In genomic region chr6:72747814-72748213, GRCm38 (mm10) we compare ENCODE assay signal across 18 mouse cellular contexts. TPM values are rescaled to one million over a fixed set of nuclear protein-coding genes. Genes with fewer than 3 reads are reported as not detected.
A peak's percentile ranks its signal among the peaks of the same experiment; 100 is the strongest.
DNase-seq lines count a peak whose midpoint lies in the region; ATAC-seq and TF ChIP-seq lines count a peak whose summit lies in the region.
"Had no signal": no experiment of that assay in that cellular context is flagged by ENCODE, and none has a peak within 500 bp of the region (broad histone marks: within the 10 kb centered on the region; RNA-seq: fewer than 3 reads in every experiment).

No protein-coding gene starts in this region.

- no peak overlapping the region for H3K4me3 ChIP-seq in heart, embryonic 14.5 days (ENCODE audit: control insufficient read depth in 1 of 2, insufficient read depth in 1 of 2, low read depth in 1 of 2, low read length in 2 of 2)
- H3K4me3 ChIP-seq in kidney, embryonic 15.5 days (replicated peaks), result no peak overlapping the region
- no peak overlapping the region for H3K4me3 ChIP-seq in kidney, adult 2 months (ENCODE audit: insufficient read depth, low read depth, low read length)
- no peak overlapping the region for H3K4me3 ChIP-seq in stomach, embryonic 14.5 days (ENCODE audit: low read depth, low read length)
- no peak overlapping the region for H3K4me3 ChIP-seq in stomach, postnatal 0 days (ENCODE audit: low read depth, low read length)
- H3K4me3 ChIP-seq: forebrain, embryonic 12.5 days; limb, embryonic 15.5 days; midbrain, embryonic 13.5 days had no signal

- H3K9ac ChIP-seq in heart, embryonic 14.5 days (ENCODE audit: low read length), result no peak overlapping the region
- no peak overlapping the region for H3K9ac ChIP-seq in kidney, embryonic 15.5 days
- no peak overlapping the region for H3K9ac ChIP-seq in stomach, embryonic 14.5 days (replicated peaks; ENCODE audit: low read depth, low read length)
- no peak overlapping the region for H3K9ac ChIP-seq in stomach, postnatal 0 days (ENCODE audit: low read length)
- H3K9ac ChIP-seq: forebrain, embryonic 12.5 days; limb, embryonic 15.5 days; midbrain, embryonic 13.5 days had no signal

- WGBS in heart, embryonic 14.5 days, result 54% methylated on average over 11 of the region's 11 CpGs
- 52% methylated on average over 11 of the region's 11 CpGs for WGBS in kidney, embryonic 15.5 days
- WGBS in kidney, adult 2 months, result 56% methylated on average over 11 of the region's 11 CpGs
- WGBS in stomach, embryonic 14.5 days, result 55% methylated on average over 11 of the region's 11 CpGs
- 59% methylated on average over 11 of the region's 11 CpGs for whole genome bisulfite sequencing in stomach, postnatal 0 days

- H3K36me3 ChIP-seq in heart, embryonic 14.5 days (ENCODE audit: control insufficient read depth, insufficient read depth, low read length), result no peaks in the 10 kb centered on the region
- H3K36me3 ChIP-seq in kidney, embryonic 15.5 days, result no peaks in the 10 kb centered on the region; the same call in 1 of the 2 replicates
- H3K36me3 ChIP-seq in kidney, adult 2 months (ENCODE audit: control insufficient read depth, insufficient read depth, low read length), result no peaks in the 10 kb centered on the region
- H3K36me3 ChIP-seq in stomach, embryonic 14.5 days (ENCODE audit: control insufficient read depth, insufficient read depth, low read length), result no peaks in the 10 kb centered on the region
- no peaks in the 10 kb centered on the region for H3K36me3 ChIP-seq in stomach, postnatal 0 days (ENCODE audit: control insufficient read depth, insufficient read depth, low read length)
- H3K36me3 ChIP-seq: forebrain, embryonic 12.5 days; limb, embryonic 15.5 days; midbrain, embryonic 13.5 days had no signal

- no peak for ATAC-seq in heart, embryonic 14.5 days (ENCODE audit: insufficient number of reproducible peaks, insufficient read depth, low FRiP score, low read depth)
- 0 out of 2 replicates have a peak, but pooled peaks have one; percentile 3 for ATAC-seq in kidney, embryonic 15.5 days (replicated peaks; ENCODE audit: low FRiP score)
- no peak for ATAC-seq in stomach, embryonic 14.5 days (ENCODE audit: insufficient number of reproducible peaks, insufficient read depth, low FRiP score, low read depth)
- ATAC-seq in stomach, postnatal 0 days (ENCODE audit: low FRiP score, low TSS enrichment), result no peak
- ATAC-seq: midbrain, embryonic 13.5 days had no signal

- H3K27me3 ChIP-seq in heart, embryonic 14.5 days (ENCODE audit: control insufficient read depth, insufficient read depth, low read length), result no peaks in the 10 kb centered on the region
- no peaks in the 10 kb centered on the region for H3K27me3 ChIP-seq in kidney, embryonic 15.5 days
- no peaks in the 10 kb centered on the region for H3K27me3 ChIP-seq in kidney, adult 2 months (replicated peaks; ENCODE audit: control insufficient read depth, insufficient read depth, low read length)
- H3K27me3 ChIP-seq in stomach, embryonic 14.5 days (ENCODE audit: control insufficient read depth, insufficient read depth, low read length), result no peaks in the 10 kb centered on the region
- no peaks in the 10 kb centered on the region for H3K27me3 ChIP-seq in stomach, postnatal 0 days (ENCODE audit: control insufficient read depth, insufficient read depth, low read length)
- H3K27me3 ChIP-seq: forebrain, embryonic 12.5 days; limb, embryonic 15.5 days; midbrain, embryonic 13.5 days had no signal

- 0 out of 4 replicates have a peak overlapping the region, but pooled peaks have one; percentile 34 to 37 for H3K27ac ChIP-seq in heart, embryonic 14.5 days (replicated peaks in 1 of 2; ENCODE audit: control insufficient read depth in 1 of 2, insufficient read depth in 1 of 2, low read depth in 2 of 2, low read length in 2 of 2)
- H3K27ac ChIP-seq in kidney, embryonic 15.5 days, result peak overlapping the region; percentile 92
- H3K27ac ChIP-seq in kidney, adult 2 months (ENCODE audit: insufficient read depth, low read depth, low read length), result no peak overlapping the region
- peak overlapping the region; percentile 21; the same call in 1 of the 2 replicates for H3K27ac ChIP-seq in stomach, embryonic 14.5 days (ENCODE audit: low read length)
- H3K27ac ChIP-seq in stomach, postnatal 0 days (replicated peaks), result no peak overlapping the region
- H3K27ac ChIP-seq: forebrain, embryonic 12.5 days; limb, embryonic 15.5 days; midbrain, embryonic 13.5 days had no signal

- H3K4me2 ChIP-seq in heart, embryonic 14.5 days (ENCODE audit: low read length), result no peak overlapping the region
- H3K4me2 ChIP-seq in kidney, embryonic 15.5 days, result peak overlapping the region; percentile 43
- H3K4me2 ChIP-seq in stomach, embryonic 14.5 days (replicated peaks; ENCODE audit: low read depth, low read length), result no peak overlapping the region
- H3K4me2 ChIP-seq in stomach, postnatal 0 days (replicated peaks; ENCODE audit: low read depth), result no peak overlapping the region
- H3K4me2 ChIP-seq: forebrain, embryonic 12.5 days; limb, embryonic 15.5 days; midbrain, embryonic 13.5 days had no signal

- intact Hi-C loops in heart, postnatal 25 days (cut with DNase I), result loop anchor here (5.0 kb wide), 1 partner anchor 39 kb away; the partner anchor contains the start of gene Tcf7l1

- no peaks in the 10 kb centered on the region for H3K9me3 ChIP-seq in heart, embryonic 14.5 days (ENCODE audit: control insufficient read depth, low read length)
- H3K9me3 ChIP-seq in kidney, embryonic 15.5 days (replicated peaks), result no peaks in the 10 kb centered on the region
- H3K9me3 ChIP-seq in stomach, embryonic 14.5 days (ENCODE audit: control insufficient read depth, low read depth, low read length), result no peaks in the 10 kb centered on the region
- H3K9me3 ChIP-seq in stomach, postnatal 0 days (ENCODE audit: control insufficient read depth, low read length), result no peaks in the 10 kb centered on the region
- H3K9me3 ChIP-seq: forebrain, embryonic 12.5 days; limb, embryonic 15.5 days; midbrain, embryonic 13.5 days had no signal

- DNase-seq in heart, postnatal 25 days (ENCODE audit: low spot score), result no peak
- no peak for DNase-seq in kidney, adult 2 months
- DNase-seq in stomach, postnatal 0 days (ENCODE audit: low spot score), result no peak
- DNase-seq in adipocyte (ENCODE audit: low spot score), result no peak
- DNase-seq in cerebellum, postnatal 4 days (ENCODE audit: low spot score in 2 of 2), result no peak
- DNase-seq: adrenal gland, postnatal 14 days; cerebellum, adult 11-12 months; heart, postnatal 36 days; kidney, postnatal 36 days; right cerebral cortex, postnatal 4 days; thymus, adult 18-20 months had no signal

- TF ChIP-seq EP300 in stomach, postnatal 0 days (optimal IDR thresholded peaks at IDR 0.05), result no peak

- TF ChIP-seq POLR2A in kidney, adult 2 months (IDR thresholded peaks at IDR 0.05; ENCODE audit: low read depth, low read length), result no peak

- TF ChIP-seq CTCF in kidney, adult 2 months (conservative IDR thresholded peaks at IDR 0.05; ENCODE audit: insufficient read depth, insufficient read length, low read depth, low read length), result no peak
- TF ChIP-seq CTCF in stomach, postnatal 0 days (IDR thresholded peaks at IDR 0.05; ENCODE audit: low read depth), result no peak

- H3K4me1 ChIP-seq in heart, embryonic 14.5 days (ENCODE audit: control insufficient read depth in 2 of 2, insufficient read depth in 2 of 2, low read length in 2 of 2), result peaks cover 21 to 37% of the 10 kb centered on the region in 2 experiments
- H3K4me1 ChIP-seq in kidney, embryonic 15.5 days, result peaks cover 95% of the 10 kb centered on the region
- peaks cover 18% of the 10 kb centered on the region for H3K4me1 ChIP-seq in kidney, adult 2 months (ENCODE audit: control insufficient read depth, insufficient read depth, low read length)
- peaks cover 50% of the 10 kb centered on the region for H3K4me1 ChIP-seq in stomach, embryonic 14.5 days (ENCODE audit: control insufficient read depth, insufficient read depth, low read length)
- peaks cover 14% of the 10 kb centered on the region; the same call in 1 of the 2 replicates for H3K4me1 ChIP-seq in stomach, postnatal 0 days (replicated peaks; ENCODE audit: control insufficient read depth, insufficient read depth)

RNA-seq across cellular contexts. Expression of gene Tcf7l1, which starts 41.2 kb away (rescaled TPM):
- 15.7 and 17.4 TPM in 2 replicates for polyA plus RNA-seq in heart, embryonic 14.5 days (2014; fragmentation: Nextera tagmentation; extraction: Ambion mirVana)
- total RNA-seq in heart, postnatal 25 days (2021), result 10 to 100 TPM; 10.4 to 11.8 TPM
- 35.2 and 38.2 TPM in 2 replicates for polyA plus RNA-seq in kidney, embryonic 15.5 days (2015; fragmentation: Nextera tagmentation; extraction: Ambion mirVana)
- 13.2 and 16.3 TPM in 2 replicates for polyA plus RNA-seq in kidney, adult 2 months (2012; rRNA removed)
- 35.1 and 39.0 TPM in 2 replicates for polyA plus RNA-seq in stomach, embryonic 14.5 days (2014; fragmentation: Nextera tagmentation; extraction: Ambion mirVana)
- polyA plus RNA-seq in stomach, postnatal 0 days (2015; fragmentation: Nextera tagmentation; extraction: Ambion mirVana), result 11.1 and 12.2 TPM in 2 replicates
- total RNA-seq: common myeloid progenitor, adult 5-6 weeks had no signal

Comparison
In these comparisons a context has a peak if more than half of its experiments do, and no peak if none do; other contexts are left out.
1. H3K27ac ChIP-seq: peak in heart, embryonic 14.5 days (2 of 2), kidney, embryonic 15.5 days (single experiment) and stomach, embryonic 14.5 days (single experiment); none in kidney, adult 2 months (single experiment) and stomach, postnatal 0 days (single experiment).